ENCODE assay signal across 8 mouse cellular contexts in the genomic region with DNA sequence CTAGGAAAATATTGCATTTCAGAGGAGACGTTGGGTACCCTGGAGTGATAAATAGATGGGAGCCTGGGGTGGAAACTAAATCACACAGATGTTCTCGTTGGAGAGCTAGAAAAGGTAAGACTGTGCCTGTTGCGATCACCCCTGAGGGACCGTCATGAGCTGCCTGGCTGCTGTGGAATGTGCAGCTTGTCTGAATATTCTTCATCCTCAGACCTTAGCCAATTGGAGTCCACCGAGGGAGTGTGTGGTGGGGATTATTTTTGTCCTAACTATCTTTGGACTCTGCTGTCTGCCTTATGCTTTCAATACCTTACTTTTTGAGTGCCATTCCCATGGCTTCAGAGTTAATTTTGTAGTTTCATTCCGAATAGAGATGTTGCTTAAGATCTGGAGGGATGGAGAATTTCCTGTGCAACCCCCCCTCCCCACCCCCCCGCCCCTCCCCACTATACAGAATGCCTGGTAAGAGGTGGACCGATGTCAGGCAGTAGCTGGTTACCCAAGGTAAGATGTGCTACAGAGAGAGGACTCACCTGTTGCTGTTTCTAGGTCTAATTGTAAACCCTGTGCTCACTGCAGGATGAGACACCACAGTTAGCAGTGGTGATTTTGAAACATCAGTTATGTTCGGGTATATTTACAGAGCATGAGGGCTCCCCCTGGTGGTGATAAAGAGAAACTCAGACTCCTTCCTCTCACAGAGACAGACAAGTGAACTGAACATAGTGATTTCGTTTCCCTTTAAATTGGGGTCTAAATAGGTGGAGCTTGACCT. TPM values are rescaled to one million over a fixed set of nuclear protein-coding genes. Genes with fewer than 3 reads are reported as not detected.
DNase-seq lines count a peak whose midpoint lies in the region; ATAC-seq lines count a peak whose summit lies in the region.

No protein-coding gene starts in this region.

- no peak overlapping the region for H3K4me2 ChIP-seq in hindbrain, embryonic 13.5 days

- no peaks in the 10 kb centered on the region for H3K36me3 ChIP-seq in hindbrain, embryonic 13.5 days

- DNase-seq in ovary, adult 18-20 months (ENCODE audit: low spot score): peak; percentile 12
- DNase-seq in ovary, postnatal 36 days (ENCODE audit: low spot score): no peak
- DNase-seq in cerebellum, adult 9-11 months: peak; percentile 46
- peak; percentile 63 to 90 for DNase-seq in frontal cortex, adult 2 months (ENCODE audit: extremely low spot score in 1 of 2, low spot score in 1 of 2)
- DNase-seq in layer of hippocampus, postnatal 10 days (ENCODE audit: low spot score in 2 of 2): peak; percentile 67 to 74
- peak; percentile 80 for DNase-seq in lung, postnatal 10 days
- peak; percentile 62 for DNase-seq in retina, postnatal 7 days (ENCODE audit: low read depth, low spot score)

- H3K27me3 ChIP-seq in hindbrain, embryonic 13.5 days: peaks cover 4% of the 10 kb centered on the region; the same call in 1 of the 2 replicates

- no peak overlapping the region for H3K9ac ChIP-seq in hindbrain, embryonic 13.5 days

- H3K27ac ChIP-seq in hindbrain, embryonic 13.5 days: no peak overlapping the region

- peak; percentile 86 for ATAC-seq in hindbrain, embryonic 13.5 days (ENCODE audit: low FRiP score)

- WGBS in hindbrain, embryonic 13.5 days: 70% methylated on average over 10 of the region's 10 CpGs

- H3K4me3 ChIP-seq in hindbrain, embryonic 13.5 days: no peak overlapping the region

- H3K9me3 ChIP-seq in hindbrain, embryonic 13.5 days: no peaks in the 10 kb centered on the region

- H3K4me1 ChIP-seq in hindbrain, embryonic 13.5 days (replicated peaks): no peaks in the 10 kb centered on the region

RNA-seq across cellular contexts. Expression of gene Krr1, which starts 15.0 kb away (rescaled TPM):
- polyA plus RNA-seq in frontal cortex, adult 2 months (2012; rRNA removed): 26.4 and 30.3 TPM in 2 replicates
- polyA plus RNA-seq in hindbrain, embryonic 13.5 days (2015; fragmentation: Nextera tagmentation; extraction: Ambion mirVana): 39.2 and 42.1 TPM in 2 replicates
- total RNA-seq in layer of hippocampus, postnatal 10 days (2021): 10 to 100 TPM; 31.7 to 33.4 TPM

RNA-seq across cellular contexts. Expression of gene Glipr1, which starts 45.0 kb away (rescaled TPM):
- polyA plus RNA-seq in frontal cortex, adult 2 months (2012; rRNA removed): 1.8 and 2.2 TPM in 2 replicates
- 1.2 and 2.0 TPM in 2 replicates for polyA plus RNA-seq in hindbrain, embryonic 13.5 days (2015; fragmentation: Nextera tagmentation; extraction: Ambion mirVana)
- total RNA-seq in layer of hippocampus, postnatal 10 days (2021): 1 to 10 TPM; 1.9 to 2.3 TPM
